Mouse (Mus musculus) left cerebral cortex, adult 8-10 months (tissue): ENCODE measurements around the gene Exosc5. TPM values are rescaled to one million over a fixed set of nuclear protein-coding genes. Genes with fewer than 3 reads are reported as not detected.
A peak's percentile ranks its signal among the peaks of the same experiment; 100 is the strongest.

Experiments
- DNase-seq, 2 experiments: peaks; one replicate each; pipeline ENCODE4 v3.0.0; 2022; ENCODE audit warnings: low spot score in 2 of 2
- total RNA-seq, 4 experiments: library from RNA; stranded (reverse); gene quantifications; 2 replicates each; pipeline ENCODE4 v1.2.4; 2022

The Exosc5 gene
- total RNA-seq, 4 experiments from 2014 or later = 21.7 to 27.4 (median 26.7) TPM

GRCm38 (mm10) chr7:25677013-25677412 is 18.0 kb downstream of the Exosc5 start:
- DNase-seq = no peak

- no peak for DNase-seq
These were observed 21.0 kb downstream of the Exosc5 start for GRCm38 (mm10) chr7:25679971-25680370.

GRCm38 (mm10) chr7:25680514-25681258 is 21.7 kb downstream of the Exosc5 start, which contains the start of gene B9d2:
TSS of gene B9d2 (plus strand) at chr7:25680780.
- DNase-seq = peak; percentile 93 to 95

- no peak for DNase-seq
These were observed 22.6 kb downstream of the Exosc5 start for GRCm38 (mm10) chr7:25681341-25682231.

- DNase-seq = no peak
These were observed 24.7 kb downstream of the Exosc5 start for GRCm38 (mm10) chr7:25683474-25684180.

GRCm38 (mm10) chr7:25684659-25685058 is 25.7 kb downstream of the Exosc5 start:
- no peak for DNase-seq

- DNase-seq = no peak
These were observed 27.0 kb downstream of the Exosc5 start for GRCm38 (mm10) chr7:25685926-25686470.

- no peak for DNase-seq
These were observed 27.9 kb downstream of the Exosc5 start, which contains the start of gene Tgfb1 for GRCm38 (mm10) chr7:25686680-25687531. TSS of gene Tgfb1 (plus strand) at chr7:25687002.

GRCm38 (mm10) chr7:25687811-25688401 is 28.9 kb downstream of the Exosc5 start:
- DNase-seq = no peak

- no peak for DNase-seq
These were observed 30.0 kb downstream of the Exosc5 start for GRCm38 (mm10) chr7:25688810-25689586.

GRCm38 (mm10) chr7:25689603-25690021 is 30.6 kb downstream of the Exosc5 start:
- no peak for DNase-seq

- no peak for DNase-seq
These were observed 31.1 kb downstream of the Exosc5 start for GRCm38 (mm10) chr7:25690051-25690450.

- no peak for DNase-seq
These were observed 35.1 kb downstream of the Exosc5 start for GRCm38 (mm10) chr7:25694104-25694503.

- no peak for DNase-seq
These were observed 40.9 kb downstream of the Exosc5 start for GRCm38 (mm10) chr7:25699851-25700250.

- no peak for DNase-seq
These were observed 41.8 kb downstream of the Exosc5 start for GRCm38 (mm10) chr7:25700732-25701131.

- no peak for DNase-seq
These were observed 43.4 kb downstream of the Exosc5 start for GRCm38 (mm10) chr7:25702350-25702749.

- no peak for DNase-seq
These were observed 45.0 kb downstream of the Exosc5 start for GRCm38 (mm10) chr7:25703793-25704494.

- no peak for DNase-seq
These were observed 45.9 kb downstream of the Exosc5 start for GRCm38 (mm10) chr7:25704716-25705364.
